Mouse (Mus musculus): ENCODE data around the gene Elovl1. TPM values are rescaled to one million over a fixed set of nuclear protein-coding genes. Genes with fewer than 3 reads are reported as not detected.

The Elovl1 gene
- total and polyA plus RNA-seq, 2 experiments from 2014 or later: 31.1 to 32.9 TPM

- peak overlapping the region; percentile 77; the same call in 1 of the 2 replicates for H3K27ac ChIP-seq
- TF ChIP-seq CTCF (IDR thresholded peaks at IDR 0.05; ENCODE audit: low read depth): no peak
- H3K9ac ChIP-seq (replicated peaks; ENCODE audit: low read length): peak overlapping the region; percentile 57
- H3K4me3 ChIP-seq (ENCODE audit: low read length): peak overlapping the region; percentile 50
- H3K4me1 ChIP-seq (ENCODE audit: insufficient read depth, low read length): peaks cover 15% of the 10 kb centered on the region
- ATAC-seq: peak; percentile 4; the same call in 1 of the 2 replicates
- H3K36me3 ChIP-seq (ENCODE audit: insufficient read depth, low read length): peaks cover 12% of the 10 kb centered on the region
- no peak for DNase-seq (ENCODE audit: low spot score)
- no peaks in the 10 kb centered on the region for H3K27me3 ChIP-seq (ENCODE audit: insufficient read depth, low read length)
- no peaks in the 10 kb centered on the region for H3K9me3 ChIP-seq (ENCODE audit: low read length)
- WGBS: 49% methylated on average over 15 of the region's 15 CpGs
- peak overlapping the region; percentile 96 for H3K4me2 ChIP-seq (ENCODE audit: low read depth, low read length)
Measured at GRCm38 (mm10) chr4:118428531-118429214, 780 bp downstream of the Elovl1 start.

GRCm38 (mm10) chr4:118429215-118429895 is 1.5 kb downstream of the Elovl1 start:
- peaks cover 15% of the 10 kb centered on the region for H3K4me1 ChIP-seq (ENCODE audit: insufficient read depth, low read length)
- peaks cover 12% of the 10 kb centered on the region for H3K36me3 ChIP-seq (ENCODE audit: insufficient read depth, low read length)
- ATAC-seq: no peak
- no peak overlapping the region for H3K27ac ChIP-seq
- no peak overlapping the region for H3K4me3 ChIP-seq (ENCODE audit: low read length)
- 68% methylated on average over 7 of the region's 7 CpGs for WGBS
- DNase-seq (ENCODE audit: low spot score): no peak
- H3K9me3 ChIP-seq (ENCODE audit: low read length): no peaks in the 10 kb centered on the region
- no peaks in the 10 kb centered on the region for H3K27me3 ChIP-seq (ENCODE audit: insufficient read depth, low read length)
- 0 out of 2 replicates have a peak overlapping the region, but pooled peaks have one; percentile 57 for H3K9ac ChIP-seq (replicated peaks; ENCODE audit: low read length)
- H3K4me2 ChIP-seq (ENCODE audit: low read depth, low read length): peak overlapping the region; percentile 96; the same call in 1 of the 2 replicates
- no peak for TF ChIP-seq CTCF (IDR thresholded peaks at IDR 0.05; ENCODE audit: low read depth)

- WGBS: 39% methylated on average over 8 of the region's 8 CpGs
- H3K27me3 ChIP-seq (ENCODE audit: insufficient read depth, low read length): no peaks in the 10 kb centered on the region
- peaks cover 14% of the 10 kb centered on the region for H3K4me1 ChIP-seq (ENCODE audit: insufficient read depth, low read length)
- H3K36me3 ChIP-seq (ENCODE audit: insufficient read depth, low read length): peaks cover 12% of the 10 kb centered on the region
- H3K27ac ChIP-seq: no peak overlapping the region
- TF ChIP-seq CTCF (IDR thresholded peaks at IDR 0.05; ENCODE audit: low read depth): no peak
- ATAC-seq (no peak), DNase-seq (ENCODE audit: low spot score) (no peak)
- H3K4me2 ChIP-seq (ENCODE audit: low read depth, low read length): no peak overlapping the region
- no peak overlapping the region for H3K9ac ChIP-seq (replicated peaks; ENCODE audit: low read length)
- no peaks in the 10 kb centered on the region for H3K9me3 ChIP-seq (ENCODE audit: low read length)
- no peak overlapping the region for H3K4me3 ChIP-seq (ENCODE audit: low read length)
Measured at GRCm38 (mm10) chr4:118432332-118432731, 4.4 kb downstream of the Elovl1 start.

GRCm38 (mm10) chr4:118436820-118437603 is 9.1 kb downstream of the Elovl1 start, which contains the start of gene Cdc20:
Gene Cdc20 (minus strand): TSS chr4:118437352.
- ATAC-seq: peak; percentile 98
- Histone ChIP-seq H3K36me3 (ENCODE audit: insufficient read depth, low read length) (peaks cover 3% of the 10 kb centered on the region; the same call in 1 of the 2 replicates), H3K27me3 (ENCODE audit: insufficient read depth, low read length) (no peaks in the 10 kb centered on the region), H3K4me3 (ENCODE audit: low read length) (peak within 1 kb of the TSS; percentile 50), H3K4me2 (ENCODE audit: low read depth, low read length) (peak within 1 kb of the TSS; percentile 91), H3K9ac (replicated peaks; ENCODE audit: low read length) (peak within 1 kb of the TSS; percentile 67), H3K4me1 (ENCODE audit: insufficient read depth, low read length) (peaks cover 4% of the 10 kb centered on the region), H3K9me3 (ENCODE audit: low read length) (no peaks in the 10 kb centered on the region), H3K27ac (peak within 1 kb of the TSS; percentile 80)
- WGBS: under 1% methylated on average over 67 of the region's 67 CpGs
- peak; percentile 98 for DNase-seq (ENCODE audit: low spot score)
- peak; percentile 16; the same call in 1 of the 2 replicates for TF ChIP-seq CTCF (IDR thresholded peaks at IDR 0.05; ENCODE audit: low read depth)

- Histone ChIP-seq H3K27ac (peak overlapping the region; percentile 80), H3K4me2 (ENCODE audit: low read depth, low read length) (peak overlapping the region; percentile 91), H3K27me3 (ENCODE audit: insufficient read depth, low read length) (no peaks in the 10 kb centered on the region), H3K9ac (replicated peaks; ENCODE audit: low read length) (peak overlapping the region; percentile 67), H3K36me3 (ENCODE audit: insufficient read depth, low read length) (no peaks in the 10 kb centered on the region), H3K4me3 (ENCODE audit: low read length) (peak overlapping the region; percentile 50), H3K4me1 (ENCODE audit: insufficient read depth, low read length) (peaks cover 4% of the 10 kb centered on the region), H3K9me3 (ENCODE audit: low read length) (no peaks in the 10 kb centered on the region)
- WGBS: 6% methylated on average over 12 of the region's 12 CpGs
- ATAC-seq (peak; percentile 34; the same call in 1 of the 2 replicates), DNase-seq (ENCODE audit: low spot score) (peak; percentile 60)
- no peak for TF ChIP-seq CTCF (IDR thresholded peaks at IDR 0.05; ENCODE audit: low read depth)
Measured at GRCm38 (mm10) chr4:118437829-118438253, 9.9 kb downstream of the Elovl1 start.

GRCm38 (mm10) chr4:118445088-118445487 is 17.2 kb downstream of the Elovl1 start:
- ATAC-seq (no peak), DNase-seq (ENCODE audit: low spot score) (no peak)
- Histone ChIP-seq H3K9ac (replicated peaks; ENCODE audit: low read length) (no peak overlapping the region), H3K36me3 (ENCODE audit: insufficient read depth, low read length) (no peaks in the 10 kb centered on the region), H3K27me3 (ENCODE audit: insufficient read depth, low read length) (no peaks in the 10 kb centered on the region), H3K4me1 (ENCODE audit: insufficient read depth, low read length) (peaks cover 12% of the 10 kb centered on the region; the same call in 1 of the 2 replicates), H3K4me3 (ENCODE audit: low read length) (no peak overlapping the region), H3K4me2 (ENCODE audit: low read depth, low read length) (no peak overlapping the region), H3K27ac (no peak overlapping the region), H3K9me3 (ENCODE audit: low read length) (no peaks in the 10 kb centered on the region)
- 82% methylated on average over 10 of the region's 10 CpGs for WGBS
- no peak for TF ChIP-seq CTCF (IDR thresholded peaks at IDR 0.05; ENCODE audit: low read depth)
